Comparison of ENCODE assay signal across 17 mouse cellular contexts in genomic region chr14:99294424-99294823, GRCm38 (mm10). TPM values are rescaled to one million over a fixed set of nuclear protein-coding genes. Genes with fewer than 3 reads are reported as not detected.
"Had no signal": no experiment of that assay in that cellular context is flagged by ENCODE, and none has a peak within 500 bp of the region (broad histone marks: within the 10 kb centered on the region; RNA-seq: fewer than 3 reads in every experiment).

No protein-coding gene starts in this region.

- H3K36me3 ChIP-seq: liver, embryonic 13.5 days; liver, embryonic 15.5 days; lung, embryonic 15.5 days; midbrain, embryonic 13.5 days; midbrain, embryonic 15.5 days; neural tube, embryonic 12.5 days had no signal

- H3K9ac ChIP-seq: liver, embryonic 13.5 days; liver, embryonic 15.5 days; liver, postnatal 0 days; lung, embryonic 15.5 days; midbrain, embryonic 13.5 days; midbrain, embryonic 15.5 days; neural tube, embryonic 12.5 days had no signal

- H3K9me3 ChIP-seq: liver, embryonic 13.5 days; liver, embryonic 15.5 days; lung, embryonic 15.5 days; megakaryocyte, embryonic 14.5 days; midbrain, embryonic 13.5 days; midbrain, embryonic 15.5 days; neural tube, embryonic 12.5 days had no signal

- H3K4me3 ChIP-seq: liver, embryonic 13.5 days; liver, embryonic 15.5 days; lung, embryonic 15.5 days; megakaryocyte, embryonic 14.5 days; midbrain, embryonic 13.5 days; midbrain, embryonic 15.5 days; neural tube, embryonic 12.5 days had no signal

- H3K27ac ChIP-seq: liver, embryonic 13.5 days; liver, embryonic 15.5 days; lung, embryonic 15.5 days; macrophage; midbrain, embryonic 13.5 days; midbrain, embryonic 15.5 days; neural tube, embryonic 12.5 days had no signal

- DNase-seq: liver, embryonic 13.5 days; liver, postnatal 0 days; lung, adult 2 months; lung, postnatal 14 days; lung, postnatal 36 days; right cerebral cortex, postnatal 14 days; spleen, adult 18-20 months; thymus, adult 2 months; thymus, postnatal 25 days; thymus, postnatal 4 days had no signal

RNA-seq across cellular contexts. Expression of gene Klf5, which starts 4.1 kb away (rescaled TPM):
- polyA plus RNA-seq: macrophage had no signal
